Mouse (Mus musculus): ENCODE data around the gene Erich4. TPM values are rescaled to one million over a fixed set of nuclear protein-coding genes. Genes with fewer than 3 reads are reported as not detected.

The Erich4 gene
- polyA plus RNA-seq, 1 experiment from 2014 or later = not detected

GRCm38 (mm10) chr7:25600666-25601065 lies 15.0 kb downstream of the Erich4 start:
- Histone ChIP-seq H3K27me3 (ENCODE audit: control insufficient read depth, insufficient read depth, low read length) (no peaks in the 10 kb centered on the region), H3K9ac (ENCODE audit: low read length) (no peak overlapping the region), H3K4me2 (ENCODE audit: low read depth, low read length, severe bottlenecking) (no peak overlapping the region), H3K36me3 (ENCODE audit: control insufficient read depth, insufficient read depth, low read length) (no peaks in the 10 kb centered on the region), H3K9me3 (ENCODE audit: control insufficient read depth, low read length) (no peaks in the 10 kb centered on the region), H3K4me3 (ENCODE audit: low read depth, low read length) (no peak overlapping the region), H3K4me1 (replicated peaks; ENCODE audit: control insufficient read depth, insufficient read depth, low read length) (no peaks in the 10 kb centered on the region), H3K27ac (ENCODE audit: low read depth, low read length) (no peak overlapping the region)
- DNase-seq (ENCODE audit: low spot score) = no peak
- no peak for ATAC-seq (replicated peaks; ENCODE audit: low FRiP score)
- 87% methylated on average over 11 of the region's 11 CpGs for WGBS

- Histone ChIP-seq H3K9me3 (ENCODE audit: control insufficient read depth, low read length) (no peaks in the 10 kb centered on the region), H3K27ac (ENCODE audit: low read depth, low read length) (no peak overlapping the region), H3K4me2 (ENCODE audit: low read depth, low read length, severe bottlenecking) (no peak overlapping the region), H3K9ac (ENCODE audit: low read length) (no peak overlapping the region), H3K4me3 (ENCODE audit: low read depth, low read length) (no peak overlapping the region), H3K4me1 (replicated peaks; ENCODE audit: control insufficient read depth, insufficient read depth, low read length) (no peaks in the 10 kb centered on the region), H3K36me3 (ENCODE audit: control insufficient read depth, insufficient read depth, low read length) (no peaks in the 10 kb centered on the region), H3K27me3 (ENCODE audit: control insufficient read depth, insufficient read depth, low read length) (no peaks in the 10 kb centered on the region)
- DNase-seq (ENCODE audit: low spot score) (peak; percentile 81), ATAC-seq (replicated peaks; ENCODE audit: low FRiP score) (no peak)
- WGBS = 16% methylated on average over 10 of the region's 10 CpGs
These were observed 16.0 kb downstream of the Erich4 start for GRCm38 (mm10) chr7:25599663-25600062.

GRCm38 (mm10) chr7:25593859-25594258 lies 21.8 kb downstream of the Erich4 start:
- Histone ChIP-seq H3K4me3 (ENCODE audit: low read depth, low read length) (no peak overlapping the region), H3K9me3 (ENCODE audit: control insufficient read depth, low read length) (no peaks in the 10 kb centered on the region), H3K27ac (ENCODE audit: low read depth, low read length) (no peak overlapping the region), H3K27me3 (ENCODE audit: control insufficient read depth, insufficient read depth, low read length) (no peaks in the 10 kb centered on the region), H3K4me2 (ENCODE audit: low read depth, low read length, severe bottlenecking) (no peak overlapping the region), H3K9ac (ENCODE audit: low read length) (no peak overlapping the region), H3K36me3 (ENCODE audit: control insufficient read depth, insufficient read depth, low read length) (no peaks in the 10 kb centered on the region), H3K4me1 (replicated peaks; ENCODE audit: control insufficient read depth, insufficient read depth, low read length) (no peaks in the 10 kb centered on the region)
- ATAC-seq (replicated peaks; ENCODE audit: low FRiP score) (no peak), DNase-seq (ENCODE audit: low spot score) (no peak)
- WGBS = 84% methylated on average over 3 of the region's 3 CpGs

GRCm38 (mm10) chr7:25591226-25591625 lies 24.5 kb downstream of the Erich4 start:
- 83% methylated on average over 2 of the region's 2 CpGs for whole genome bisulfite sequencing
- no peak overlapping the region for H3K9ac ChIP-seq (ENCODE audit: low read length)
- ATAC-seq (replicated peaks; ENCODE audit: low FRiP score) (no peak), DNase-seq (ENCODE audit: low spot score) (no peak)
- H3K36me3 ChIP-seq (ENCODE audit: control insufficient read depth, insufficient read depth, low read length) = no peaks in the 10 kb centered on the region
- no peak overlapping the region for H3K4me3 ChIP-seq (ENCODE audit: low read depth, low read length)
- H3K4me2 ChIP-seq (ENCODE audit: low read depth, low read length, severe bottlenecking) = no peak overlapping the region
- no peaks in the 10 kb centered on the region for H3K9me3 ChIP-seq (ENCODE audit: control insufficient read depth, low read length)
- no peak overlapping the region for H3K27ac ChIP-seq (ENCODE audit: low read depth, low read length)
- no peaks in the 10 kb centered on the region for H3K4me1 ChIP-seq (replicated peaks; ENCODE audit: control insufficient read depth, insufficient read depth, low read length)
- no peaks in the 10 kb centered on the region for H3K27me3 ChIP-seq (ENCODE audit: control insufficient read depth, insufficient read depth, low read length)

- Histone ChIP-seq H3K4me2 (ENCODE audit: low read depth, low read length, severe bottlenecking) (no peak overlapping the region), H3K9me3 (ENCODE audit: control insufficient read depth, low read length) (no peaks in the 10 kb centered on the region; the same call in 1 of the 2 replicates), H3K36me3 (ENCODE audit: control insufficient read depth, insufficient read depth, low read length) (no peaks in the 10 kb centered on the region), H3K27ac (ENCODE audit: low read depth, low read length) (no peak overlapping the region), H3K9ac (ENCODE audit: low read length) (no peak overlapping the region), H3K4me3 (ENCODE audit: low read depth, low read length) (no peak overlapping the region), H3K27me3 (ENCODE audit: control insufficient read depth, insufficient read depth, low read length) (no peaks in the 10 kb centered on the region), H3K4me1 (replicated peaks; ENCODE audit: control insufficient read depth, insufficient read depth, low read length) (no peaks in the 10 kb centered on the region)
- DNase-seq (ENCODE audit: low spot score) (no peak), ATAC-seq (replicated peaks; ENCODE audit: low FRiP score) (no peak)
- WGBS = 77% methylated on average over 9 of the region's 9 CpGs
These were observed 30.1 kb downstream of the Erich4 start for GRCm38 (mm10) chr7:25585351-25586204.

GRCm38 (mm10) chr7:25584651-25585050 lies 31.0 kb downstream of the Erich4 start:
- Histone ChIP-seq H3K4me1 (replicated peaks; ENCODE audit: control insufficient read depth, insufficient read depth, low read length) (no peaks in the 10 kb centered on the region), H3K27me3 (ENCODE audit: control insufficient read depth, insufficient read depth, low read length) (no peaks in the 10 kb centered on the region), H3K27ac (ENCODE audit: low read depth, low read length) (no peak overlapping the region), H3K9ac (ENCODE audit: low read length) (no peak overlapping the region), H3K36me3 (ENCODE audit: control insufficient read depth, insufficient read depth, low read length) (no peaks in the 10 kb centered on the region), H3K4me3 (ENCODE audit: low read depth, low read length) (no peak overlapping the region), H3K9me3 (ENCODE audit: control insufficient read depth, low read length) (no peaks in the 10 kb centered on the region; the same call in 1 of the 2 replicates), H3K4me2 (ENCODE audit: low read depth, low read length, severe bottlenecking) (no peak overlapping the region)
- WGBS = 90% methylated on average over 5 of the region's 5 CpGs
- DNase-seq (ENCODE audit: low spot score) = no peak
- ATAC-seq (replicated peaks; ENCODE audit: low FRiP score) = no peak

GRCm38 (mm10) chr7:25582301-25582810 lies 33.3 kb downstream of the Erich4 start:
- Histone ChIP-seq H3K4me1 (replicated peaks; ENCODE audit: control insufficient read depth, insufficient read depth, low read length) (no peaks in the 10 kb centered on the region), H3K27me3 (ENCODE audit: control insufficient read depth, insufficient read depth, low read length) (no peaks in the 10 kb centered on the region), H3K4me3 (ENCODE audit: low read depth, low read length) (no peak overlapping the region), H3K27ac (ENCODE audit: low read depth, low read length) (no peak overlapping the region), H3K9ac (ENCODE audit: low read length) (no peak overlapping the region), H3K9me3 (ENCODE audit: control insufficient read depth, low read length) (no peaks in the 10 kb centered on the region; the same call in 1 of the 2 replicates), H3K4me2 (ENCODE audit: low read depth, low read length, severe bottlenecking) (no peak overlapping the region), H3K36me3 (ENCODE audit: control insufficient read depth, insufficient read depth, low read length) (no peaks in the 10 kb centered on the region)
- ATAC-seq (replicated peaks; ENCODE audit: low FRiP score) (no peak), DNase-seq (ENCODE audit: low spot score) (no peak)
- 89% methylated on average over 15 of the region's 15 CpGs for WGBS

- Histone ChIP-seq H3K9me3 (ENCODE audit: control insufficient read depth, low read length) (no peaks in the 10 kb centered on the region; the same call in 1 of the 2 replicates), H3K9ac (ENCODE audit: low read length) (no peak overlapping the region), H3K36me3 (ENCODE audit: control insufficient read depth, insufficient read depth, low read length) (no peaks in the 10 kb centered on the region), H3K4me1 (replicated peaks; ENCODE audit: control insufficient read depth, insufficient read depth, low read length) (no peaks in the 10 kb centered on the region), H3K4me3 (ENCODE audit: low read depth, low read length) (no peak overlapping the region), H3K27me3 (ENCODE audit: control insufficient read depth, insufficient read depth, low read length) (no peaks in the 10 kb centered on the region), H3K4me2 (ENCODE audit: low read depth, low read length, severe bottlenecking) (no peak overlapping the region), H3K27ac (ENCODE audit: low read depth, low read length) (no peak overlapping the region)
- WGBS = 87% methylated on average over 10 of the region's 10 CpGs
- DNase-seq (ENCODE audit: low spot score) (no peak), ATAC-seq (replicated peaks; ENCODE audit: low FRiP score) (no peak)
These were observed 36.3 kb downstream of the Erich4 start for GRCm38 (mm10) chr7:25579441-25579840.

Measured in forebrain, embryonic 11.5 days (tissue).